ENCODE assay signal across 30 mouse cellular contexts in genomic region chr15:13336392-13336791, GRCm38 (mm10).
"Had no signal": no experiment of that assay in that cellular context is flagged by ENCODE, and none has a peak within 500 bp of the region (broad histone marks: within the 10 kb centered on the region; RNA-seq: fewer than 3 reads in every experiment).

No protein-coding gene starts in this region.

- H3K9me3 ChIP-seq: heart, embryonic 10.5 days; heart, embryonic 12.5 days; heart, embryonic 13.5 days; heart, embryonic 15.5 days; hindbrain, embryonic 10.5 days; hindbrain, embryonic 12.5 days; hindbrain, embryonic 13.5 days; hindbrain, embryonic 15.5 days; intestine, embryonic 15.5 days; kidney, embryonic 15.5 days had no signal

- DNase-seq: heart, postnatal 10 days; heart, postnatal 36 days; heart, postnatal 4 days; kidney, adult 11 months; kidney, adult 18-20 months; kidney, adult 2 months; kidney, adult 9 months; kidney, postnatal 10 days; kidney, postnatal 14 days; kidney, postnatal 25 days; kidney, postnatal 36 days; kidney, postnatal 4 days; layer of hippocampus, adult 9-11 months; layer of hippocampus, postnatal 36 days had no signal

- H3K27ac ChIP-seq: heart, embryonic 10.5 days; heart, embryonic 13.5 days; heart, embryonic 15.5 days; hindbrain, embryonic 10.5 days; hindbrain, embryonic 12.5 days; hindbrain, embryonic 13.5 days; hindbrain, embryonic 14.5 days; hindbrain, embryonic 15.5 days; hindbrain, postnatal 0 days; intestine, embryonic 15.5 days; kidney, embryonic 15.5 days; kidney, postnatal 0 days; layer of hippocampus, adult 2 months; left cerebral cortex, adult 2 months had no signal

- H3K9ac ChIP-seq: heart, embryonic 12.5 days; heart, embryonic 13.5 days; heart, embryonic 15.5 days; hindbrain, embryonic 12.5 days; hindbrain, embryonic 13.5 days; hindbrain, embryonic 14.5 days; hindbrain, embryonic 15.5 days; intestine, embryonic 15.5 days; kidney, embryonic 15.5 days had no signal

- H3K4me1 ChIP-seq: heart, embryonic 10.5 days; heart, embryonic 12.5 days; heart, embryonic 13.5 days; heart, embryonic 15.5 days; hindbrain, embryonic 10.5 days; hindbrain, embryonic 12.5 days; hindbrain, embryonic 13.5 days; hindbrain, embryonic 15.5 days; intestine, embryonic 15.5 days; kidney, embryonic 15.5 days had no signal

- H3K36me3 ChIP-seq: heart, embryonic 10.5 days; heart, embryonic 12.5 days; heart, embryonic 13.5 days; heart, embryonic 15.5 days; hindbrain, embryonic 10.5 days; hindbrain, embryonic 12.5 days; hindbrain, embryonic 13.5 days; hindbrain, embryonic 15.5 days; intestine, embryonic 15.5 days; kidney, embryonic 15.5 days had no signal

- H3K4me2 ChIP-seq: heart, embryonic 11.5 days; heart, embryonic 12.5 days; heart, embryonic 13.5 days; heart, embryonic 15.5 days; hindbrain, embryonic 12.5 days; hindbrain, embryonic 13.5 days; hindbrain, embryonic 14.5 days; hindbrain, embryonic 15.5 days; intestine, embryonic 15.5 days; kidney, embryonic 15.5 days had no signal

- H3K4me3 ChIP-seq: heart, embryonic 10.5 days; heart, embryonic 12.5 days; heart, embryonic 13.5 days; heart, embryonic 15.5 days; hindbrain, embryonic 10.5 days; hindbrain, embryonic 12.5 days; hindbrain, embryonic 13.5 days; hindbrain, embryonic 15.5 days; intestine, embryonic 15.5 days; kidney, embryonic 15.5 days; layer of hippocampus, adult 2 months; left cerebral cortex, adult 2 months had no signal

- H3K27me3 ChIP-seq: heart, embryonic 12.5 days; heart, embryonic 13.5 days; heart, embryonic 15.5 days; hindbrain, embryonic 12.5 days; hindbrain, embryonic 13.5 days; hindbrain, embryonic 15.5 days; intestine, embryonic 15.5 days; kidney, embryonic 15.5 days had no signal
